Mouse (Mus musculus) erythroblast, embryonic 14.5 days (primary cell): ENCODE results near the gene Timm8a2.

Experiments
- GATA1 ChIP-seq: IDR thresholded peaks from 2 replicates; pipeline ENCODE4 v1.6.1; 2012; ENCODE audit warnings: low read length, inconsistent platforms, mixed read lengths
- TAL1 ChIP-seq: IDR thresholded peaks from 3 replicates; pipeline ENCODE4 v1.6.1; 2012; ENCODE audit warnings: low read length, inconsistent platforms, mixed read lengths

DNA sequence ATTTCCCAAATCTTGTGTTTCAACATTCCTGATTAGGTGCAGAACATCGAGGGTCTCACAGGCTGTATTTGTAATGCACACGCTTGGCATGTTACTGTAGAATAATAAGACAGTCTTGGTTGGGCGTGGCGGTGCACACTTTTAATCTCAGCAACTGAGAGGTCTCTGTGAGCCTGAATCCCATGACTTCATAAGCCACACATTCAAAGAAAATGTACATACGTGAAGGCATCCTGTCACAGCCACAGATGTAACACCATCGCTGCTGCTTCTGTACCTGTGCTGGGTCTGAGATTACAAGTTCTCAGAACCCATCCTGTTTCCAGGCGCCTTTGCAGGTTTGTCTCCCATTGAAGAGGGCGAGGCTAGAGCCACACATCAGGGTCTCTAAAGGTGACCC, 22.7 kb upstream of the Timm8a2 start:
- no peak for TF ChIP-seq GATA1
- no peak for TF ChIP-seq TAL1
